Mouse (Mus musculus) E14TG2a.4 (cell line): ENCODE data around the gene Nktr.

ENCODE experiments used
- CTCF ChIP-seq: conservative IDR thresholded peaks from 2 replicates; pipeline ENCODE4 v1.5.1; 2014; ENCODE audit warnings: low read length
- NANOG ChIP-seq: IDR thresholded peaks from 2 replicates; pipeline ENCODE4 v1.6.1; 2014; ENCODE audit warnings: borderline replicate concordance, low read length, mixed read lengths

DNA sequence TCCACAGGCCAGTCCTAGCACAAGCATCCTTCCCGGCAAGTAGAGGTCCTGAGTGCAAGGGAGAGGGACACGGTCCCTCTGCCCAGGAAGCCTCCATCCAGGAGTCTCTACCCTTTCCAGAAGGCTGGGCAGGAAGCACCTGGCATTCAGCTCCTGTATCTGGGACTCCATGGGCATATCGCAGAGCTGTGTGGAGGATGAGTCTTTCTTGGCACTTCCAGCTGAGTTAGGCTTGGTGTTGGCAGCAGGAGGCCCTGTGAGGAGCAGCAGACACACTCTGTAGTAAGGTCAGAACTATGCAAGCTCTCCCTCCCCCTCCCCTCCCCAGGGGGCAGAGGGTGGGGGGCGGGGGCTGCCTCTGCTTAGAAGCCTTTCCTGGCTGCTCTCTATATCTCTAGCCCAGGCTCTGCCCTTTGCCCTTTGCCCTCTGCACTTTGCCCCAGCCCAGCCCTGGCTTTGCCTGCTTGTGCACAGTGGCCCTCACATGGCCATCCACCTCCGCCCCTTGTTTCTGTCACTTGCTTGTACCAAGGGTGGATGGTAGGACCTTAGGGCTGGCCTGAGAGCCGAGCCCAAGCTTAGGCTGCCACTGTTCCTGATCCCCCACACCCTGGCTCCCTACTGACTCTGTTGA, 80.0 kb downstream of the Nktr start:
- TF ChIP-seq NANOG (no peak), CTCF (no peak)
